Mouse (Mus musculus) cortical plate, adult 2 months (tissue): ENCODE measurements around the gene Rrnad1.

ENCODE experiments used
- CTCF ChIP-seq: fragments of 200-500 bp; IDR thresholded peaks from 2 replicates; pipeline ENCODE4 v1.5.1; 2011; ENCODE audit warnings: mild to moderate bottlenecking, control low read depth, low read length; ENCODE audit not compliant: insufficient read depth; ENCODE audit errors: extremely low read depth
- POLR2A ChIP-seq: fragments of 200-500 bp; IDR thresholded peaks from 2 replicates; pipeline ENCODE4 v1.6.1; 2011; ENCODE audit warnings: mild to moderate bottlenecking, low read length, control low read depth; ENCODE audit not compliant: insufficient read depth; ENCODE audit errors: extremely low read depth

DNA sequence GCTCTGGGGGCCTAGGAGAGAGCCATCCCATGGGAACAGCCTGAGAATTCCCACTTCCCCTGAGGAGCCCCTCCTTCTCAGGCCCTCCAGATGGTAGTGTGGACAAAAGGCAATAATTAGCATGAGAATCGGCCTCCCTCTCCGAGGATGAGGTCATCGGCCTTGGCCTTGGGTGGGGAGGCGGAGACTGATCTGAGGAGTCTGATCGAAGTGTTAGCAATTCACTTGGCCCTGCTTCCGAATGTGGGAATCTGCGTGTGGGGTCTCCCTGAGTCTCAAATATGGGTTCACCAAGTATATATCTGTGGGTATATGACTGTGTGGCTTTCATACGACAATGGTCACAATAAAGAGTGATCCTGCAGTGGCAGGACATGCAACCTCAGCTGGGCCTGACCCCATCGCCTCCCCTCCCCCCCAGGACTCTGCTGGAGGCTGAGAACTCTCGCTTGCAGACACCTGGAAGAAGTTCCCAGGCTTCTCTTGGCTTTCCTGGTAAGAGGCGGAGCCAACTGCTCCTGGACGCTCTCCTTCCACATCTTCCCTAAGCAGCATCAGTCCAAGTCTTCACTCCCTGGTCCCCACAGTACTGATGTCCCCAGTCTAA is 44.0 kb upstream of the Rrnad1 start:
- no peak for TF ChIP-seq CTCF
- TF ChIP-seq POLR2A, result no peak
